Mouse (Mus musculus) neutrophil, adult 5-6 weeks (primary cell): ENCODE results near the gene Ncor2. TPM values are rescaled to one million over a fixed set of nuclear protein-coding genes. Genes with fewer than 3 reads are reported as not detected.

Source experiments
- ATAC-seq: fragments of 151-379, 151-347 bp; 2 replicates; pipeline ENCODE4 v1.8.0; 2017; ENCODE audit warnings: mild to moderate bottlenecking, moderate TSS enrichment; ENCODE audit not compliant: insufficient number of reproducible peaks, poor library complexity, low FRiP score, severe bottlenecking; ENCODE audit errors: extremely low read depth
- total RNA-seq: library from RNA; stranded (forward); fragments of 200-1000 nt; gene quantifications from 2 replicates; pipeline ENCODE4 v1.2.3, GENCODE M21; 2017

Gene Ncor2
- total RNA-seq, 1 experiment from 2014 or later, result 16.9 TPM

- no peak for ATAC-seq
Observed at GRCm38 (mm10) chr5:125113029-125113428, 66.0 kb downstream of the Ncor2 start.

GRCm38 (mm10) chr5:125112588-125112987, 66.4 kb downstream of the Ncor2 start:
- ATAC-seq, result no peak

- ATAC-seq, result no peak
Observed at GRCm38 (mm10) chr5:125111137-125111536, 67.9 kb downstream of the Ncor2 start.

- no peak for ATAC-seq
Observed at GRCm38 (mm10) chr5:125110722-125111121, 68.3 kb downstream of the Ncor2 start.

GRCm38 (mm10) chr5:125110196-125110595, 68.8 kb downstream of the Ncor2 start:
- no peak for ATAC-seq

- ATAC-seq, result peak; percentile 28; the same call in 1 of the 2 replicates
Observed at GRCm38 (mm10) chr5:125107011-125107651, 71.9 kb downstream of the Ncor2 start.

- ATAC-seq, result peak; percentile 49
Observed at GRCm38 (mm10) chr5:125106191-125106590, 72.8 kb downstream of the Ncor2 start.

- ATAC-seq, result no peak
Observed at GRCm38 (mm10) chr5:125104841-125105240, 74.2 kb downstream of the Ncor2 start.

GRCm38 (mm10) chr5:125103396-125103795, 75.6 kb downstream of the Ncor2 start:
- ATAC-seq, result no peak

- no peak for ATAC-seq
Observed at GRCm38 (mm10) chr5:125102907-125103306, 76.1 kb downstream of the Ncor2 start.

GRCm38 (mm10) chr5:125102352-125102751, 76.7 kb downstream of the Ncor2 start:
- no peak for ATAC-seq

GRCm38 (mm10) chr5:125099785-125100350, 79.2 kb downstream of the Ncor2 start:
- ATAC-seq, result no peak

GRCm38 (mm10) chr5:125098692-125099091, 80.3 kb downstream of the Ncor2 start:
- no peak for ATAC-seq

GRCm38 (mm10) chr5:125096368-125096767, 82.7 kb downstream of the Ncor2 start:
- ATAC-seq, result no peak

GRCm38 (mm10) chr5:125095525-125096175, 83.4 kb downstream of the Ncor2 start:
- ATAC-seq, result no peak

GRCm38 (mm10) chr5:125093795-125094194, 85.2 kb downstream of the Ncor2 start:
- ATAC-seq, result no peak

GRCm38 (mm10) chr5:125088076-125088475, 90.9 kb downstream of the Ncor2 start:
- no peak for ATAC-seq

GRCm38 (mm10) chr5:125085097-125085617, 93.9 kb downstream of the Ncor2 start:
- ATAC-seq, result no peak

GRCm38 (mm10) chr5:125083674-125084073, 95.3 kb downstream of the Ncor2 start:
- no peak for ATAC-seq
